Mouse (Mus musculus) limb, embryonic 13.5 days (tissue): ENCODE results near the gene Cops3. TPM values are rescaled to one million over a fixed set of nuclear protein-coding genes. Genes with fewer than 3 reads are reported as not detected.

Experiments
- ATAC-seq: fragments of 200-750 bp; cut with Nextera tagmentation; 2 replicates; pipeline ENCODE4 v1.8.0; 2017; ENCODE audit warnings: low read depth, moderate number of reproducible peaks, moderate TSS enrichment; ENCODE audit not compliant: low FRiP score
- H3K27ac ChIP-seq: fragments of 300-500 bp; sonication (generic); 2 replicates; pipeline ENCODE4 v1.5.1; 2015; ENCODE audit warnings: inconsistent platforms, mild to moderate bottlenecking, moderate library complexity
- H3K27me3 ChIP-seq: fragments of 300-500 bp; sonication (generic); 2 replicates; pipeline ENCODE4 v1.6.1; 2015; ENCODE audit warnings: mild to moderate bottlenecking, inconsistent platforms
- H3K36me3 ChIP-seq: fragments of 300-500 bp; sonication (generic); 2 replicates; pipeline ENCODE4 v1.6.1; 2015; ENCODE audit warnings: inconsistent platforms, mild to moderate bottlenecking, moderate library complexity
- H3K4me1 ChIP-seq: fragments of 300-500 bp; sonication (generic); 2 replicates; pipeline ENCODE4 v1.6.1; 2015; ENCODE audit warnings: inconsistent platforms
- H3K4me2 ChIP-seq: fragments of 300-500 bp; sonication (generic); replicated peaks from 2 replicates; pipeline ENCODE4 v1.6.1; 2015; ENCODE audit warnings: inconsistent platforms, mild to moderate bottlenecking, moderate library complexity
- H3K4me3 ChIP-seq: fragments of 300-500 bp; sonication (generic); 2 replicates; pipeline ENCODE4 v1.5.1; 2015; ENCODE audit warnings: moderate library complexity, mild to moderate bottlenecking, inconsistent platforms
- H3K9ac ChIP-seq: fragments of 300-500 bp; sonication (generic); 2 replicates; pipeline ENCODE4 v1.6.1; 2015; ENCODE audit warnings: mild to moderate bottlenecking, inconsistent platforms
- H3K9me3 ChIP-seq: fragments of 300-500 bp; sonication (generic); 2 replicates; pipeline ENCODE4 v1.6.1; 2016; ENCODE audit warnings: inconsistent platforms
- WGBS: fragments of 180-500 bp; shearing (Covaris S2); methylation state at CpG from one replicate; pipeline ENCODE4 v1.1.7; 2015; 5-methylcytosine and 5-hydroxymethylcytosine counted together
- polyA plus RNA-seq: library from polyadenylated mRNA; unstranded; fragments of >200 nt; fragmentation: Nextera tagmentation; extraction: Ambion mirVana; gene quantifications from 2 replicates; pipeline ENCODE4 v1.2.1, GENCODE M21; 2015

The Cops3 gene
- polyA plus RNA-seq, 1 experiment from 2014 or later = 219 TPM

DNA sequence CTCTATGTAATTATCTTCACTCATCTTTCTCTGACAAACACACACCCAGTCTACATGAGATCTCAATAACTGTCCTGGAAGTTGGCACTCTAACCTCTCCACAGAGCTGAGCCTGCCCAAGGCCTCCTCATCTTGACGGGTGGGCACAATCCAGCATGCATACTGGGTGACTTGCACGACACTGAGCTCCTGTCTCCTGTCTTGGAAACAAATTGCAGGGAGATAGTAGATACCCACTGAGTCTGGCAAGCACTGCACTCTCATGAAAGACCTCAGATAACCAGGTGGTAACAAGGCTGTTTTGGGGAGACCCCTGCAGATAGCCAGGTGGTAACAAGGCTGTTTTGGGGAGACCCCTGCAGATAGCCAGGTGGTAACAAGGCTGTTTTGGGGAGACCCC, 67.3 kb downstream of the Cops3 start:
- 92% methylated on average over 2 of the region's 2 CpGs for WGBS
- ATAC-seq = no peak
- H3K4me1 ChIP-seq = no peaks in the 10 kb centered on the region
- H3K27ac ChIP-seq = no peak overlapping the region
- H3K4me3 ChIP-seq = no peak overlapping the region
- H3K36me3 ChIP-seq = peaks cover 100% of the 10 kb centered on the region
- no peak overlapping the region for H3K4me2 ChIP-seq
- H3K27me3 ChIP-seq = no peaks in the 10 kb centered on the region
- no peaks in the 10 kb centered on the region for H3K9me3 ChIP-seq
- H3K9ac ChIP-seq = no peak overlapping the region

- no peak for ATAC-seq
- 91% methylated on average over 7 of the region's 7 CpGs for WGBS
- H3K36me3 ChIP-seq = peaks cover 99% of the 10 kb centered on the region
- no peak overlapping the region for H3K4me2 ChIP-seq
- no peaks in the 10 kb centered on the region for H3K4me1 ChIP-seq
- no peak overlapping the region for H3K9ac ChIP-seq
- H3K9me3 ChIP-seq = no peaks in the 10 kb centered on the region
- no peaks in the 10 kb centered on the region for H3K27me3 ChIP-seq
- no peak overlapping the region for H3K27ac ChIP-seq
- H3K4me3 ChIP-seq = no peak overlapping the region
Measured at GRCm38 (mm10) chr11:59770753-59771152, 68.9 kb downstream of the Cops3 start.

DNA sequence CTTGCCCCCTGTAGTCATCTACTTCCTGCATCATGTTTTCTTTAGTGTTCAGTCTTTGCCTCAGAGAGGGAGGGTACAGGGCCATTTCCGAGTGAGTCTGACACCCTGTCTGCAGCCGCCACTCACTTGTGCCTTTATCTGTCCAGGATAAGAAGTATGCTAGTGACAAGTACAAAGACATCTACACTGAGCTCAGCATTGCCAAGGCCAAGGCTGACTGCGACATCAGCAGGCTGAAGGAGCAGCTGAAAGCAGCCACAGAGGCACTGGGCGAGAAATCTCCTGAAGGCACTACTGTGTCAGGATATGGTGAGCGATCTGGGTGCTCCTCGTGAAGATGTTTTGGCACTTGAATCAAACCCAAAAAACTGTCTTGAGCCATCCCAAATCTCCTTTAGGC, 69.9 kb downstream of the Cops3 start:
- WGBS = 93% methylated on average over 6 of the region's 6 CpGs

DNA sequence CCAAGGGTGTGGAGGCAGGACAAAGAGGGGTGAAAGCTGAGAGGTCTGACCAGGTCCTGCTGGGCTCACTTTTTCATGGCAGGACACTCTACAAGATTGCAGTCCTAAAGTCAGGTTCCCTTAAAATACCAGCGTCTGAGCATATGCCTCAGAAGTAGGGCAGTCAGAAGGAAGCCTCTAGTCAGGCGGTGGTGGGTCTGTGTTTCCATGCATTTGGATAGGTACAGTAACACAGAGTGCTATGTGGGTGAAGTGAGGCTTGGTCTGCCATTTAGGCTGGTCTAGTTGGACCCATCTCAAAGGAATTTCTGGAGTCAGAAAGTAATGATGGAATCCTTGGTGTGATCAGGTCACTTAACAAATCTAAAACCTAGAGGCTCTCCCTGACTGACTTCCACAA, 70.3 kb downstream of the Cops3 start:
- no peak overlapping the region for H3K9ac ChIP-seq
- H3K27ac ChIP-seq = no peak overlapping the region
- no peaks in the 10 kb centered on the region for H3K9me3 ChIP-seq
- peaks cover 99% of the 10 kb centered on the region for H3K36me3 ChIP-seq
- H3K4me3 ChIP-seq = no peak overlapping the region
- no peaks in the 10 kb centered on the region for H3K4me1 ChIP-seq
- H3K4me2 ChIP-seq = no peak overlapping the region
- H3K27me3 ChIP-seq = no peaks in the 10 kb centered on the region
- 89% methylated on average over 2 of the region's 2 CpGs for WGBS
- ATAC-seq = no peak

More for the DNA sequence above, 69.9 kb downstream of the Cops3 start:
- Histone ChIP-seq H3K9ac (no peak overlapping the region), H3K36me3 (peaks cover 99% of the 10 kb centered on the region), H3K9me3 (no peaks in the 10 kb centered on the region), H3K4me1 (no peaks in the 10 kb centered on the region), H3K27ac (no peak overlapping the region), H3K4me3 (no peak overlapping the region), H3K4me2 (no peak overlapping the region), H3K27me3 (no peaks in the 10 kb centered on the region)
- ATAC-seq = no peak

Other genes with a start within 250 kb of the Cops3 start
- not detected in 2 replicates for gene Olfr223, start 246.5 kb downstream of the Cops3 start, polyA plus RNA-seq
- 40.7 and 44.4 TPM in 2 replicates for gene Mprip, start 178.5 kb downstream of the Cops3 start, polyA plus RNA-seq
- gene Pld6, start 52.2 kb downstream of the Cops3 start, polyA plus RNA-seq = 4.7 and 4.9 TPM in 2 replicates
- 38.4 and 40.8 TPM in 2 replicates for gene Flcn, start 29.8 kb downstream of the Cops3 start, polyA plus RNA-seq
- gene Nt5m, start 391 bp downstream of the Cops3 start, polyA plus RNA-seq = 40.3 and 44.8 TPM in 2 replicates
- 38.0 and 39.1 TPM in 2 replicates for gene Med9, start 108.4 kb upstream of the Cops3 start, polyA plus RNA-seq
- 1.9 and 2.2 TPM in 2 replicates for gene Rasd1, start 125.1 kb upstream of the Cops3 start, polyA plus RNA-seq
- 4.3 and 6.2 TPM in 2 replicates for gene Pemt, start 206.7 kb upstream of the Cops3 start, polyA plus RNA-seq